Mouse (Mus musculus): Measurements from ENCODE around the gene Mbd5. TPM values are rescaled to one million over a fixed set of nuclear protein-coding genes. Genes with fewer than 3 reads are reported as not detected.

Mbd5 gene
- 62.8 TPM for total RNA-seq (2023)

GRCm38 (mm10) chr2:48948841-48949584 lies at the start of gene Mbd5:
Gene Mbd5 (plus strand): TSS chr2:48949508.

GRCm38 (mm10) chr2:48950252-48950315 lies 776 bp downstream of the Mbd5 start, which contains the start of gene Orc4:
Gene Orc4 (minus strand): TSS chr2:48950277.

Other genes with a start within 250 kb of the Mbd5 start
- gene Acvr2a, start 135.4 kb upstream of the Mbd5 start, total RNA-seq (2023) = 2.6 TPM
- gene Orc4, start 769 bp downstream of the Mbd5 start, total RNA-seq (2023) = 92.5 TPM

All from CD4-positive naive resting alpha-beta T cell, adult 57 days (primary cell).